Mouse (Mus musculus): ENCODE measurements around the gene Pla2g3. TPM values are rescaled to one million over a fixed set of nuclear protein-coding genes. Genes with fewer than 3 reads are reported as not detected.

Gene Pla2g3
- polyA plus RNA-seq, 1 experiment from 2014 or later, result 0.59 TPM

DNA sequence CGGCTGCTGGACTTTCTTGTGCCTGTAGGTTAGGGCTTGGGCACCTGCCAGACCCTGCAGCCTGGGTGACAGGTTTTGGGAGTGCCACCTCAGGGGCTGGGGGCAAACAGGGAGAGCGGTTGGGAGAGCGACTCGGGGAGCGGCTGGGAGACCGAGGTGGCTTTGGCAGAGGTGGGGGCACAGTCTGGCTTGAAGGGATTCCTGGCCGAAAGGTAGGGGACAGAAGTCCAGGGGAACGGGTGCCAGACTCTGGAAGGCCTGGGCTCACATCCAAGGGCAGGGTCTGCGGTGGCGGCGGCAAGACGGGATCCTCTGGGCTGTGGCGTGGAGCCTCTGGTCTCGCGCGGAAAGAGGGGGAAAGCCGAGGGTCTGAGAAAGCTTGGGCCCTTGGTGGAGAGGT lies 14.0 kb downstream of the Pla2g3 start:
- H3K9me3 ChIP-seq (ENCODE audit: control insufficient read depth, low read length), result no peaks in the 10 kb centered on the region
- H3K9ac ChIP-seq (replicated peaks; ENCODE audit: low read length), result no peak overlapping the region
- DNase-seq (no peak), ATAC-seq (ENCODE audit: low FRiP score, low TSS enrichment) (no peak)
- H3K4me2 ChIP-seq (ENCODE audit: low read length), result no peak overlapping the region
- no peak overlapping the region for H3K4me3 ChIP-seq (replicated peaks; ENCODE audit: low read depth, low read length)
- H3K4me1 ChIP-seq (ENCODE audit: control insufficient read depth, insufficient read depth, low read length), result no peaks in the 10 kb centered on the region
- no peak overlapping the region for H3K27ac ChIP-seq (replicated peaks; ENCODE audit: low read depth, low read length)
- WGBS, result 76% methylated on average over 17 of the region's 17 CpGs
- no peaks in the 10 kb centered on the region for H3K36me3 ChIP-seq (ENCODE audit: control insufficient read depth, insufficient read depth, low read length)
- no peaks in the 10 kb centered on the region for H3K27me3 ChIP-seq (ENCODE audit: control insufficient read depth, insufficient read depth, low read length)

DNA sequence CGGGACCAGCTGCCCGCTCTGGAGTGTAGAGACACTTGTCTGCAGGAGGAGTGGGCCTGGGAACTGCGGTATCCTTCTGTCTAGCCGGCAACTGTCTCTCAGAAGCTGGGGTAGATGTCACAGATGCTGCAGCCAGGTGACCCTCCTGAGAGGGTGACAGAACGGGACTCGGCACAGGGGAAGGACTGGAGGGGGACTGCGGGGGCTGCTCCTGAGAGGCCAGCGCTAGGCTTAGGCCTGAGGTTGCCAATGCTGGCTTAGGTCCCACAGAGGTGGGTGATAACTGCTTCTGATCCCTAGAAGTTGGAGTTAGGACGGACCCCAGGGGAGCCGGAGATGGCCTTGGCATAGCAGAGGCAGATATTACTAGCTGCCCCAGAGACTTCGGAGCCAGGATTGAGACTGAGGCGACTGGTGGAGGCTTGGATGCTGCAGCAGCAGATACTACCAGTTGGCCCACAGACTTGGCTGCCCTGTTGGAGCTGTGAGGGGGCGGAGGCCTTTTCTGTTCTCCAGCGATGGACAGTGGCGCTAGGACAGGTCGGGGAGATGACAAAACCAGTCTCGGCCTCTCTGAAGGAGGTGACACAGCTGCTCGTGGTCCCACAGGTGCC lies 14.5 kb downstream of the Pla2g3 start:
- no peaks in the 10 kb centered on the region for H3K9me3 ChIP-seq (ENCODE audit: control insufficient read depth, low read length)
- no peak overlapping the region for H3K4me2 ChIP-seq (ENCODE audit: low read length)
- H3K27me3 ChIP-seq (ENCODE audit: control insufficient read depth, insufficient read depth, low read length), result no peaks in the 10 kb centered on the region
- no peaks in the 10 kb centered on the region for H3K4me1 ChIP-seq (ENCODE audit: control insufficient read depth, insufficient read depth, low read length)
- H3K9ac ChIP-seq (replicated peaks; ENCODE audit: low read length), result no peak overlapping the region
- no peak for ATAC-seq (ENCODE audit: low FRiP score, low TSS enrichment)
- 86% methylated on average over 18 of the region's 18 CpGs for WGBS
- H3K27ac ChIP-seq (replicated peaks; ENCODE audit: low read depth, low read length), result no peak overlapping the region
- H3K4me3 ChIP-seq (replicated peaks; ENCODE audit: low read depth, low read length), result no peak overlapping the region
- H3K36me3 ChIP-seq (ENCODE audit: control insufficient read depth, insufficient read depth, low read length), result no peaks in the 10 kb centered on the region
- no peak for DNase-seq

DNA sequence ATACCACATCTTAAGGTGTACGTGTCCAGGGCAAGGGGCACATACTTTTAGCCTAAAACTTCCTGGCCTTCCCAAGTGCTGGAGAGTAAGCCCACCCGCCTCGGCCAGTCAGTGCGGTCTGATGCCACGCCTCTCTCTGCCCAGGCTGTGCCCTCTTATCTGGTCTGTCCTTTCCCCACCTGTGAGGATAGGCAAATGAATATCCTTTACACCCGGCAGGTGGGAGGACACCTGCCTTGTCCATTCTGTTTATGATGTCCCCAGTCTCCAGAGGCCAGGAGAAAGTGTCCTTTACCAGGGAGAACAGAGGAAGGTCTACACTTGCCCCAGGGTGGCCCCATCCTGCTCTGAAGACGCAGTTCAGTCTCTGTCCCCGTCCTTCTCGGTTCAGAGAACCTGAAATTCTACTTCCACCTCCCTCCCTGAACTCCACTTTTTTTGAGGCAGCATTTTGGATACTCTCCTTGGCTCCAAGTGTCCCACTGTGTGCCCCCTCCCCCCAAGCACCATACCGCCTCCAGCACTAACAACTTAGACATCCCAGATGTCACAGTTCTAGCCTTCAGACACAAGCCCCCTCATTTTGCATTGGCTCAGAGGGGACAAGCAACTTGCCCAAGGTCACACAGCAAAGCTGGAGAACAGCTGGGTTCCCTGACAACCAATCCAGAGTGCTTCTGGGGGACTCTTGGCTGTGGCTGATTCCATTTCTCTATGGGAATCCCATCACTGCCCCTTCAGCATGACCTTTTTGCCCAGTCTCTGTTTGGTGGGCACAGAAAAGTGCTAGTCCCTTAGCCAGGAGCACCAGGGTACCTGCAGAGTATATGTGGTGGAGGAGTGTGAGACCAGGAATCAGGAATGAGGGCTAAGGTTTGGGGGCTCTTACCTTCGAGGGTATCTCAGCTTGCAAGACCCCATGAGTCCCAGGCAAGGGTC lies 15.9 kb downstream of the Pla2g3 start:
- no peaks in the 10 kb centered on the region for H3K36me3 ChIP-seq (ENCODE audit: control insufficient read depth, insufficient read depth, low read length)
- no peak overlapping the region for H3K27ac ChIP-seq (replicated peaks; ENCODE audit: low read depth, low read length)
- peak overlapping the region; percentile 15 for H3K4me3 ChIP-seq (replicated peaks; ENCODE audit: low read depth, low read length)
- H3K4me1 ChIP-seq (ENCODE audit: control insufficient read depth, insufficient read depth, low read length), result no peaks in the 10 kb centered on the region
- WGBS, result 68% methylated on average over 11 of the region's 11 CpGs
- peak overlapping the region; percentile 14; the same call in 1 of the 2 replicates for H3K9ac ChIP-seq (replicated peaks; ENCODE audit: low read length)
- peak overlapping the region; percentile 19 for H3K4me2 ChIP-seq (ENCODE audit: low read length)
- H3K9me3 ChIP-seq (ENCODE audit: control insufficient read depth, low read length), result no peaks in the 10 kb centered on the region
- no peaks in the 10 kb centered on the region for H3K27me3 ChIP-seq (ENCODE audit: control insufficient read depth, insufficient read depth, low read length)
- DNase-seq, result no peak
- ATAC-seq (ENCODE audit: low FRiP score, low TSS enrichment), result no peak

DNA sequence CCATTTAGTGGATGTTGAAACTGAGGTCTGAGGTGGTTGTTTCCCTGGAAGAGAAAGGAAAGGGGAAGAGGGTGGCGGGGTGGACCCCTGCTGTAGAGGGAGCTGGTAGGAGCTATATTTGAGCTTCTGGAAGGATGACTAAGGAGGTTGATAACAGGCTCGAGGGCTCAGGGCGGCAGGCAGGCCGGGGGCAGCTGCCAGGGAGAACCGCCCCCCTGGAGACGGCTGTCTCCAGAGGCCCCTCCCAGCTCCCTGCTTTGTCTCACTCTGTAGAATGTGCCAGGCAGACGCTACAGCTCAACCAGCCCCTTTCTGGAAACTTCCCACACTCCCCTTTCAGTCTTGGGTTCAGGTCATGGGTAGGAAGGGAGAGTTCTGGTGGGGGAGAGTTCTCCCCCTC lies 20.1 kb downstream of the Pla2g3 start:
- H3K27ac ChIP-seq (replicated peaks; ENCODE audit: low read depth, low read length), result no peak overlapping the region
- WGBS, result 56% methylated on average over 7 of the region's 7 CpGs

DNA sequence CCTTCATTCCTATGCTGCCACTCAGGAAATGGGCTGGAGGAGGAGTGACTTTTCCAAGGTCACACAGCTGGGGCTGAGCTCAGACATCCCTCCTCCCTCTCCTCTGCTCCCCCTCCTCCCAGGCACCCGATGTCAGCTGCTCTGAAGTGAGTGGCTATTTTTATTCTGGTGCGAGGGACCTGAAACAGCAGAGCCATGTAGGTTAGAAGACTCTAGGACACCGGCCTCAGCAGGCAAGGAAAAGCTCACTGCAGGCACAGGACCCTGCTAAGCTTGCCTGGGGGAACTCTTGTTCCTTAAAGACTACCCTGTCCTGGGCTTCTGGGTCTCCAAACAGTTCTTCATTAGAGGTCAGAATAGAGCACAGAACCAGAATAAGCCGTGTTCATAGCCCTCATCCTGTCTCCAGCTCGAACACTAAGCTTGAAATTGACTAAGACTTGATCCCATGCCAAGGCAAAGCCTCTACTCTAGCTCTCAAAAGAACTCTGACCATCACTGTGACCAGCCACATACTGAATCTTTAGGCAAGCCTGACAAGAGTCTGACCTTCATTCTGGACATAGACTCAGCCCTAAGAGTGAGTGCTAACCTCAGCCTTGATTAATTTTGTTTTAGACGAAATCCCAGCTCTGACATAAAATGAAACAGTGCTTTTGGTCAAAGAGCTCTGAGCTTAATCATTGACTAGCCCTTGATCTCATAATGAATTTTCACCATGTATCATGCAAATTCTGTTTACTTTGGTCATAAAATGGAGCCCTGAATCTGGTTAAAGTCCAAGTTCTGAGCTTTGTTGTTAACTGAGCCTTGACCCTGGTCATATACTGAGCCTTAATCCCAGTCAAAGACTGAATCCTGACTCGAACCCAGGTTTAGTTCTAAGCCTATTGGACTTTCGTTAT lies 21.3 kb downstream of the Pla2g3 start:
- DNase-seq (no peak), ATAC-seq (ENCODE audit: low FRiP score, low TSS enrichment) (no peak)
- H3K27me3 ChIP-seq (ENCODE audit: control insufficient read depth, insufficient read depth, low read length), result no peaks in the 10 kb centered on the region
- no peak overlapping the region for H3K4me3 ChIP-seq (replicated peaks; ENCODE audit: low read depth, low read length)
- no peak overlapping the region for H3K4me2 ChIP-seq (ENCODE audit: low read length)
- H3K27ac ChIP-seq (replicated peaks; ENCODE audit: low read depth, low read length), result no peak overlapping the region
- H3K9me3 ChIP-seq (ENCODE audit: control insufficient read depth, low read length), result no peaks in the 10 kb centered on the region
- no peak overlapping the region for H3K9ac ChIP-seq (replicated peaks; ENCODE audit: low read length)
- 78% methylated on average over 8 of the region's 8 CpGs for WGBS
- H3K36me3 ChIP-seq (ENCODE audit: control insufficient read depth, insufficient read depth, low read length), result no peaks in the 10 kb centered on the region
- no peaks in the 10 kb centered on the region for H3K4me1 ChIP-seq (ENCODE audit: control insufficient read depth, insufficient read depth, low read length)

More for the DNA sequence above, 20.1 kb downstream of the Pla2g3 start:
- H3K4me2 ChIP-seq (ENCODE audit: low read length), result no peak overlapping the region
- H3K4me3 ChIP-seq (replicated peaks; ENCODE audit: low read depth, low read length), result no peak overlapping the region
- no peaks in the 10 kb centered on the region for H3K27me3 ChIP-seq (ENCODE audit: control insufficient read depth, insufficient read depth, low read length)
- no peak overlapping the region for H3K9ac ChIP-seq (replicated peaks; ENCODE audit: low read length)
- H3K9me3 ChIP-seq (ENCODE audit: control insufficient read depth, low read length), result no peaks in the 10 kb centered on the region
- ATAC-seq (ENCODE audit: low FRiP score, low TSS enrichment), result no peak
- H3K4me1 ChIP-seq (ENCODE audit: control insufficient read depth, insufficient read depth, low read length), result no peaks in the 10 kb centered on the region
- DNase-seq, result no peak
- H3K36me3 ChIP-seq (ENCODE audit: control insufficient read depth, insufficient read depth, low read length), result no peaks in the 10 kb centered on the region

DNA sequence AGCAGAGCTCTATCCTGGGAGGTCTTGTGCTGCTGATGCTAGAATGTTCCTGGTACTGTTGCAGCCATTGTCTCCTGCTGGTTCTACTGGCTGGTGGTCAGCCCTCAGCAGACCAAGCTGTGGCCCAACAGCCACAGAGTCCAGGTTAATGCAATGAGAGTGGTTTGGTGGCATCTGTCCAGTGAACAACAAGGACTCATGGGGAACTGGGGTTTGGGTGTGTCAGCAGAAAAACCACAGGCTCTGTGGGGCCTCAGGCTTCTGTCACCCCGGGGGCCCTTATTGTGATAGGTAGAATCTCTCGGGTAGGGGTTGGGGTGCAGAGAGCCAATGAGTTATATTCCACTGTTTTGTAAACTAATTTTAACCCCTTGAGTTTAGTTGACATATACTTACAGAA lies 22.2 kb downstream of the Pla2g3 start:
- no peaks in the 10 kb centered on the region for H3K4me1 ChIP-seq (ENCODE audit: control insufficient read depth, insufficient read depth, low read length)
- no peak overlapping the region for H3K27ac ChIP-seq (replicated peaks; ENCODE audit: low read depth, low read length)
- H3K36me3 ChIP-seq (ENCODE audit: control insufficient read depth, insufficient read depth, low read length), result no peaks in the 10 kb centered on the region
- WGBS, result 83% methylated on average over 2 of the region's 2 CpGs
- ATAC-seq (ENCODE audit: low FRiP score, low TSS enrichment) (no peak), DNase-seq (no peak)
- no peaks in the 10 kb centered on the region for H3K9me3 ChIP-seq (ENCODE audit: control insufficient read depth, low read length)
- no peak overlapping the region for H3K9ac ChIP-seq (replicated peaks; ENCODE audit: low read length)
- no peak overlapping the region for H3K4me2 ChIP-seq (ENCODE audit: low read length)
- no peak overlapping the region for H3K4me3 ChIP-seq (replicated peaks; ENCODE audit: low read depth, low read length)
- no peaks in the 10 kb centered on the region for H3K27me3 ChIP-seq (ENCODE audit: control insufficient read depth, insufficient read depth, low read length)

DNA sequence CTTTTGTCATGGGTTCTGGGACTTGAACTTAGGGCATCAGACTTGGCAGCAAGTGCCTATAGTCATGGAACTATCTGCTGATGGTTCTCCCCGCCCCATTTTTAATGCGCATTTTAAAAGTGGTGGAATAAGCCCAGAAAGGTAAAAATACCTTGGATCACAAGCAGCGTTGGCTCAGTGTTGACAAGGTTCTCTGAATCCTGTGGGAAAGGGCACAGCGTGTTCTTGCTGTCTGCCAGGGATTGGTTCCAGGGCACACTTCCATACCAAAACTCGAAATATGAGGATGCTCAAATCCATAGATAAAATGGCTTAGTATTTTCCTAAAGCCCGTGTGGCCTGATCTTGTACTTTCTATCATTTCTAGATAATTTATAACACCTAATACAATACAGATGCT lies 25.2 kb downstream of the Pla2g3 start:
- DNase-seq (no peak), ATAC-seq (ENCODE audit: low FRiP score, low TSS enrichment) (no peak)
- Histone ChIP-seq H3K4me1 (ENCODE audit: control insufficient read depth, insufficient read depth, low read length) (peaks cover 11% of the 10 kb centered on the region), H3K9me3 (ENCODE audit: control insufficient read depth, low read length) (no peaks in the 10 kb centered on the region), H3K27ac (replicated peaks; ENCODE audit: low read depth, low read length) (no peak overlapping the region), H3K9ac (replicated peaks; ENCODE audit: low read length) (no peak overlapping the region), H3K4me2 (ENCODE audit: low read length) (no peak overlapping the region), H3K27me3 (ENCODE audit: control insufficient read depth, insufficient read depth, low read length) (peaks cover 18% of the 10 kb centered on the region), H3K4me3 (replicated peaks; ENCODE audit: low read depth, low read length) (no peak overlapping the region), H3K36me3 (ENCODE audit: control insufficient read depth, insufficient read depth, low read length) (no peaks in the 10 kb centered on the region)
- WGBS, result 86% methylated on average over 6 of the region's 6 CpGs

DNA sequence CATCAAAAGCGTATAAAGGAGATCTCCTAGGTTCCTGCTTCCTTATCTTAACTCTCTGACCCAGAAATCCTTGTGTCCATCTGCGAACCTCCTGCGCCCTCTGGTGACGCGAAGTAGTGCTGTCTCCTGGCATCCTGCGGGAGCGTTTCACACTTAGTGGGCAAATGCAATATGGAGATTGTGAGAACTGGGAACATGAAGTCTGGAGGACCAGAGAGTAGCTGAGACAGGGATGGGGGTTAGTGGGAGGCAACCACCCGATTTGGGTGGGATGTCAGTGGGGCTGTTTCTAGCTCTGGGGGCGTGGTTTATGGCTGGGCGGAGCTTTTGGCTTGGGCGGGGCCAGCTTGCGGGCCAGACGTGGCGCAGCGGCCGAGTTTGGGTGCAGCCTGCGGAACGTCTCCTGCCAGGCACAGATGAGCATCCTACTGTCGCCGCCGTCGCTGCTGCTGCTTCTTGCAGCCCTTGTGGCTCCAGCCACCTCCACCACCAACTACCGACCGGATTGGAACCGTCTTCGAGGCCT lies 26.5 kb downstream of the Pla2g3 start, which contains the start of gene Selenom:
TSS of gene Selenom (plus strand) at position 156 of the 526 bp plus-strand sequence.
- H3K36me3 ChIP-seq (ENCODE audit: control insufficient read depth, insufficient read depth, low read length), result no peaks in the 10 kb centered on the region
- peaks cover 18% of the 10 kb centered on the region for H3K27me3 ChIP-seq (ENCODE audit: control insufficient read depth, insufficient read depth, low read length)
- WGBS, result 0% methylated on average over 26 of the region's 26 CpGs
- H3K27ac ChIP-seq (replicated peaks; ENCODE audit: low read depth, low read length), result no peak within 1 kb of the TSS
- peak within 1 kb of the TSS; percentile 43; the same call in 1 of the 2 replicates for H3K9ac ChIP-seq (replicated peaks; ENCODE audit: low read length)
- H3K4me1 ChIP-seq (ENCODE audit: control insufficient read depth, insufficient read depth, low read length), result peaks cover 11% of the 10 kb centered on the region
- no peaks in the 10 kb centered on the region for H3K9me3 ChIP-seq (ENCODE audit: control insufficient read depth, low read length)
- ATAC-seq (ENCODE audit: low FRiP score, low TSS enrichment), result peak; percentile 79
- H3K4me2 ChIP-seq (ENCODE audit: low read length), result peak within 1 kb of the TSS; percentile 74
- peak; percentile 91 for DNase-seq
- H3K4me3 ChIP-seq (replicated peaks; ENCODE audit: low read depth, low read length), result peak within 1 kb of the TSS; percentile 45
